Mouse (Mus musculus) forebrain, embryonic 11.5 days (tissue): Measurements from ENCODE around the gene Ppp6r1. TPM values are rescaled to one million over a fixed set of nuclear protein-coding genes. Genes with fewer than 3 reads are reported as not detected.
"Not testable (repeated sequence)": the region's sequence is repeated elsewhere in the genome, so short reads cannot be mapped to it uniquely, and the experiment has no call there.

ENCODE experiments used
- ATAC-seq: fragments of 200-750 bp; cut with Nextera tagmentation; replicated peaks from 2 replicates; pipeline ENCODE4 v1.8.0; 2017; ENCODE audit warnings: moderate TSS enrichment; ENCODE audit not compliant: low FRiP score
- DNase-seq: peaks from one replicate; pipeline ENCODE4 v3.0.0-alpha.2; 2017; ENCODE audit warnings: low spot score
- H3K27ac ChIP-seq: fragments of 300-500 bp; sonication (generic); 2 replicates; pipeline ENCODE4 v1.5.1; 2014; ENCODE audit warnings: low read depth, low read length
- H3K27me3 ChIP-seq: fragments of 300-500 bp; sonication (generic); 2 replicates; pipeline ENCODE4 v1.6.1; 2014; ENCODE audit warnings: mild to moderate bottlenecking, low read length, mixed read lengths; ENCODE audit not compliant: control insufficient read depth, insufficient read depth
- H3K36me3 ChIP-seq: fragments of 300-500 bp; sonication (generic); 2 replicates; pipeline ENCODE4 v1.6.1; 2014; ENCODE audit warnings: mild to moderate bottlenecking, low read length, moderate library complexity, mixed read lengths; ENCODE audit not compliant: control insufficient read depth, insufficient read depth
- H3K4me1 ChIP-seq: fragments of 300-500 bp; sonication (generic); replicated peaks from 2 replicates; pipeline ENCODE4 v1.6.1; 2014; ENCODE audit warnings: low read length, mixed read lengths; ENCODE audit not compliant: control insufficient read depth, insufficient read depth
- H3K4me2 ChIP-seq: fragments of 300-500 bp; sonication (generic); 2 replicates; pipeline ENCODE4 v1.6.1; 2014; ENCODE audit warnings: low read depth, mild to moderate bottlenecking, low read length, moderate library complexity, mixed read lengths; ENCODE audit not compliant: severe bottlenecking
- H3K4me3 ChIP-seq: fragments of 300-500 bp; sonication (generic); 2 replicates; pipeline ENCODE4 v1.5.1; 2014; ENCODE audit warnings: low read depth, low read length
- H3K9ac ChIP-seq: fragments of 300-500 bp; sonication (generic); 2 replicates; pipeline ENCODE4 v1.6.1; 2014; ENCODE audit warnings: low read length
- H3K9me3 ChIP-seq: fragments of 300-500 bp; sonication (generic); 2 replicates; pipeline ENCODE4 v1.6.1; 2016; ENCODE audit warnings: low read length, mixed read lengths; ENCODE audit not compliant: control insufficient read depth
- WGBS: fragments of 180-500 bp; shearing (Covaris S2); extraction: QIAGEN DNeasy Blood & Tissue Kit; methylation state at CpG from one replicate; pipeline ENCODE4 v1.1.7; 2014; 5-methylcytosine and 5-hydroxymethylcytosine counted together
- polyA plus RNA-seq: library from polyadenylated mRNA; unstranded; fragments of >200 nt; fragmentation: Nextera tagmentation; extraction: Ambion mirVana; gene quantifications from 2 replicates; pipeline ENCODE4 v1.2.1, GENCODE M21; 2014

Gene Ppp6r1
- polyA plus RNA-seq, 1 experiment from 2014 or later = 7.1 TPM

- not testable (repeated sequence) for H3K4me3 ChIP-seq, H3K36me3 ChIP-seq, H3K27ac ChIP-seq, H3K27me3 ChIP-seq, DNase-seq, H3K4me2 ChIP-seq, H3K4me1 ChIP-seq, H3K9ac ChIP-seq, H3K9me3 ChIP-seq, ATAC-seq
- WGBS = 77% methylated on average over 4 of the region's 4 CpGs
Observed at GRCm38 (mm10) chr7:4597046-4597445, 61.8 kb downstream of the Ppp6r1 start.

Other genes with a start within 250 kb of the Ppp6r1 start
- 28.4 and 31.0 TPM in 2 replicates for gene Rdh13, start 213.4 kb downstream of the Ppp6r1 start, polyA plus RNA-seq
- 3.3 and 3.8 TPM in 2 replicates for gene Eps8l1, start 198.3 kb downstream of the Ppp6r1 start, polyA plus RNA-seq
- gene Ppp1r12c, start 157.3 kb downstream of the Ppp6r1 start, polyA plus RNA-seq = 46.8 and 48.6 TPM in 2 replicates
- gene Tnnt1, start 142.6 kb downstream of the Ppp6r1 start, polyA plus RNA-seq = 4.2 and 5.6 TPM in 2 replicates
- gene Tnni3, start 134.8 kb downstream of the Ppp6r1 start, polyA plus RNA-seq = 1.8 and 2.4 TPM in 2 replicates
- 1.4 and 2.0 TPM in 2 replicates for gene Dnaaf3, start 126.6 kb downstream of the Ppp6r1 start, polyA plus RNA-seq
- gene Syt5, start 111.5 kb downstream of the Ppp6r1 start, polyA plus RNA-seq = 13.5 and 15.3 TPM in 2 replicates
- not detected in 2 replicates for gene Ptprh, start 55.0 kb downstream of the Ppp6r1 start, polyA plus RNA-seq
- 2.3 and 3.4 TPM in 2 replicates for gene Tmem86b, start 27.6 kb downstream of the Ppp6r1 start, polyA plus RNA-seq
- gene Hspbp1, start 26.0 kb upstream of the Ppp6r1 start, polyA plus RNA-seq = 115 TPM in 2 replicates
- gene Brsk1, start 31.6 kb upstream of the Ppp6r1 start, polyA plus RNA-seq = 2.8 and 3.1 TPM in 2 replicates
- 0.13 and 0.19 TPM in 2 replicates for gene Tmem150b, start 66.2 kb upstream of the Ppp6r1 start, polyA plus RNA-seq
- gene Kmt5c, start 81.1 kb upstream of the Ppp6r1 start, polyA plus RNA-seq = 88.1 and 89.4 TPM in 2 replicates
- 29.9 and 33.7 TPM in 2 replicates for gene Cox6b2, start 94.1 kb upstream of the Ppp6r1 start, polyA plus RNA-seq
- not detected in 2 replicates for gene Fam71e2, start 112.3 kb upstream of the Ppp6r1 start, polyA plus RNA-seq
- 0.19 TPM in 1 of 2 replicates, not detected in the other for gene Il11, start 123.8 kb upstream of the Ppp6r1 start, polyA plus RNA-seq
- gene Tmem190, start 123.9 kb upstream of the Ppp6r1 start, polyA plus RNA-seq = not detected in 2 replicates
- 1.6 and 2.6 TPM in 2 replicates for gene Tmem238, start 130.6 kb upstream of the Ppp6r1 start, polyA plus RNA-seq
- 203 and 220 TPM in 2 replicates for gene Rpl28, start 133.9 kb upstream of the Ppp6r1 start, polyA plus RNA-seq
- 476 and 526 TPM in 2 replicates for gene Ube2s, start 153.6 kb upstream of the Ppp6r1 start, polyA plus RNA-seq
- 2.2 and 3.0 TPM in 2 replicates for gene Shisa7, start 185.7 kb upstream of the Ppp6r1 start, polyA plus RNA-seq
- 2.0 and 3.2 TPM in 2 replicates for gene Isoc2b, start 211.2 kb upstream of the Ppp6r1 start, polyA plus RNA-seq
- 0.69 and 0.75 TPM in 2 replicates for gene Isoc2a, start 218.1 kb upstream of the Ppp6r1 start, polyA plus RNA-seq
- 0.56 and 0.59 TPM in 2 replicates for gene Gm36210, start 247.5 kb upstream of the Ppp6r1 start, polyA plus RNA-seq